Mouse (Mus musculus) ovary, postnatal 10 days (tissue): ENCODE measurements around the gene Ssbp3.

ENCODE experiments used
- DNase-seq: peaks from one replicate; pipeline ENCODE4 v3.0.0; 2022; ENCODE audit warnings: low spot score

Gene Ssbp3

DNA sequence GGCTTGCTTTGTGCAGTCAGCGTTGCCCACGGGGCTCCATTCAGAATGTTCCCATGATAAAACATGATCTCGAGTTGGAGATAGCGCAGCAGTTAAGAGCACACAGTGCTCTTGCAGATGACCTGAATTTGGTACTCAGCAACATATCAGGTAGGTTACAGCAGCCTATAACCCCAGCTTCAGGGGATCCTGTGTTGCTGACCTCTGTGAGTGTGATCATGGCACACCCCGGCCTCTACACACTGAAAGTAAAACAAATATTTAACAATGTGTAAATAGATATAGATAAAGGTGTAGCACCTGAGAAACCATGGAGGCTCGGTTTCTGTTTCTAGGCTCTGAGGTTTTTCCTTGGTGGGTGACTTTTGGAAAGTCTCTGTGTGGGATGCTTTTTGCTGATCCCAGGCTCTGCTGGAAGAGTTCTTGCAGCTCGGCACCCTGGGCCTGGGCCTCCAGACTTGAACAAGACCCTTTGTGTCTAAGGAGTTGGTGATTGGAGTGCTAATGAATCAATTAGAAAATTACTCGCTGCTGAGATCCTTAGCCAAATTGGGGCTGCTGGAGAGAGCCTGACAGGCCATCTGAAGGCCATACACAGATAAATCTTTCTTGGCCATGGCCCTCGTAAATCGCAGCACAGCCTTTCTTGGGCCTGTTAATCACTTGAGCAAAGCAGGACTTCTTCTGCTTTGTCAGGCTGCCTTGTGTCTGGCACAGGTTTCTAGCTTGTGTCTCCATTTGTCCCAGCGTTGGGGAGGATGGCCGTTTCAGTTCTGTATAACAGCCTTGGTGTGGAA, 49.2 kb downstream of the Ssbp3 start:
- no peak for DNase-seq

GRCm38 (mm10) chr4:106960476-106960875, 50.0 kb downstream of the Ssbp3 start:
- no peak for DNase-seq

DNA sequence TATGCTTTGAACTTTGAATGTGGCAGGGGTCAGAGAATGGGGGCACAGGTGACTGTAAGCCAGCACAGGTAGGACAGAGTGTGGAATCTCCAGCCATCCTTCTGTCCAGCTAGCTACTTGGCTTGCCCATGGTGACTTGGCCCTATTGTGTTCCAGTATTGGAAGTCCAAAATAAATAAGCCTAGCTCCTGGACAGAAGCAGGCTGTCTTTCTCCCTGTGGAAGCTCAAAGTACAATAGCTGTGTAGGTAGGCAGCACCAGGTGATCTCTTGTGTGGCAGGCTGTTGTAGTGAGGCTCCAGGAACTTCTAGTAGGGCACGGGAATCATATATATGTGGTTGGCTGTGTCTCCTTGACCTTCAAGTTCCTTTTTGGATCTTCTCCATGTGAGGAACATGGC, 50.8 kb downstream of the Ssbp3 start:
- no peak for DNase-seq

DNA sequence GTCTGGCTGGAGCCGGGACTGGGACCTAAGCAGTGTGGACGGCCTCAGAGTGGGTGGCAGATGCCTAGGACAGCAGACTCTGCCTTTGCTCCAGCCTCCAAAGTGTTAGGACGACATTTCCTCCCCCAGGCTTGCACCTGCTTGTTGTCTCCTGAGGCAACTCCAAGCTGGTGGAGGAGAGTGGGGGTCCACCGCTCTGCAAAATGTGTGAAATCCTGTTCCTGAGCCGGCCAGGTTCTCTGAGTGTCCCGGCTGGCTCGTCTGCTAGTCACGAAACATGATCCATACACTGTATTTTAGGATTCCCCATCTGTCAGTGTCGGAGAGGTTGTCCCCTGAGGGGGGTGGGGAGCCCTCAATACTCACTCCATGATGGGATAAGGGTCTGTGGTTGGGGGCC, 53.9 kb downstream of the Ssbp3 start:
- no peak for DNase-seq

GRCm38 (mm10) chr4:106964996-106965395, 54.5 kb downstream of the Ssbp3 start:
- DNase-seq = no peak

GRCm38 (mm10) chr4:106966443-106966842, 55.9 kb downstream of the Ssbp3 start:
- DNase-seq = no peak

- DNase-seq = no peak
These were observed 58.4 kb downstream of the Ssbp3 start for GRCm38 (mm10) chr4:106968910-106969309.

GRCm38 (mm10) chr4:106970786-106971185, 60.3 kb downstream of the Ssbp3 start:
- DNase-seq = no peak

GRCm38 (mm10) chr4:106972061-106972460, 61.6 kb downstream of the Ssbp3 start:
- no peak for DNase-seq

DNA sequence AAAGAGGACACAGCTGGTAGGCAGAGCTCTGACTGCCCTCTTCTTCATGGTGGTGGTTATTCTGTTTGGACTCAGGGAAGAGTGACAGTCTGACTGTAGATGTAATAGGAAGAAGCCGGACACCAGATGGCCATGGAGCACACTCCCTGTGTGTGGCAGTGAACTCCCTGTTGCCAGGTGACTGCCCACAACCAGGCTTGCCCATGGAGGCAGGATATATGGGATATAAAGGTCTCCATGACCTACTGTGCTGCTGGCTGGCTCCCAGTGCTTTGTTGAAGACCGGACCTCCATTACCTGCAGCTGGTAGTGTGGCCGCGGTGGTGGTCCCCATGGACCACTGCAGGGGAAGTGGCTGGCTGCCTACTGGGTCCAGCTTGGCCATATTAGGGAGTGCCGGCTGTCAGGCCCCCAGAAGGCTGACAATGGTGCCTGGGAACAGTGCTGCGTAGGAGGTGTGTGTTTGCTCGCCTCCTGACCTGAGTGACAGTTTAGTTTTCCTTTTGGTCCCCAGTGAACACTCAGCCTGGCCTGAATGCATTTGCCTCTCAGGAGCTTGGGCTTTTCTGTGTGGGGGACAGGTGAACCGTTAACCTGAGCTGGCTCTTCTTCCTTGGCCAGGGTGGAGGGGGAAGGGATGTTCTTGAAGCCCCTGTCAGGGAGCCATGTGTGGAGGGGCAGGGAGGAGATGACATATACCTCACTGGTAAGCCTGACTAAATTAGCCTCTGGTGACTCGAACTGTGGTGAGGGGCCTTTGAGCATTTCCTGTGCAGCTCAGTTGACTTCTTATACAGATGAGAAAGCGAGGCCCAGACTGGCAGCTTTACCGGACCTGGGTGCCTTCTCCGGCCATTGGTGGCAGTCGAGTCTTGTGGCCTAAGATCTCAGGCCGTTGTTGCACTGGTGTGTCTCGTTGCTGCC, 62.2 kb downstream of the Ssbp3 start:
- no peak for DNase-seq

DNA sequence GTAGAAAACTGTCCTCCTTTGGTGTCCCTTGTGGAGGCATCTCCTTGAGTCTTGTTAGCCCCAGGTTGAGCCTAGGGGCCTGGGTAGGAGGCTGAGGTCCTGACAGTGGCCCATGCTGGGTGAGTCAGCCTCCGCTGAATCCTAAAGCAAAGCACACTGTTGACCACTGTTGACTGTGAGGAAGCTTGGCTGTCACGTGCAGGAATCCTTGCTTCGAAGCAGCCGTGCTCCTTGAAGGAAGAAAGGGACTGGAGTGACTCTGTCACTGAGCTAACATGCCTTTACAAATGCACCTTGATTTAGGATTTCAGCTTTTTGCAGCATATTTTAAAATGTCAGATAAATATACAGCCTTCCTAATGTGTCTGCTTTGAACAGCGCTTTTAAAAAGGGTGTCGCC, 64.8 kb downstream of the Ssbp3 start:
- DNase-seq = no peak

DNA sequence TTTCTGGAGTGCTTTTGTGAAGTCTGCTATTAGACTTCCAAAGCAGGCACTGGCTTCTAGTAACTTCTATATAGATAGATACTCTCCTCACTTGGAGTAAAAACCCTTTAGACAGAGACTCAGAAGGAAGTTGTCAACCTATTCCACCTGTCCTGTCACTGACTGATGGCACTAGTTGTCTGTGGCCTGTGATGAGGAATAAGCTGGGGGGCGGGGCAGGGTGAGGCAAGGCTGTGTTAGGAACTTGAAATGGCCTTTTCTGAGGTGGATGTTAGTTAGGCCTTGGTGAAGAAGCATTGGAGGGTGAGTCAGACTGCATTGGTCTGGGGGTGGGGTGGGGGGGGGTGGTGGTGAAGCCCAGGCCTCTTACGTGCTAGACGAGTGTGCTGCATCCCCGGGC, 65.4 kb downstream of the Ssbp3 start:
- DNase-seq = no peak

GRCm38 (mm10) chr4:106976576-106976975, 66.1 kb downstream of the Ssbp3 start:
- DNase-seq = no peak

GRCm38 (mm10) chr4:106977218-106977651, 66.7 kb downstream of the Ssbp3 start:
- DNase-seq = no peak

- DNase-seq = no peak
These were observed 67.9 kb downstream of the Ssbp3 start for GRCm38 (mm10) chr4:106978376-106978775.

- DNase-seq = no peak
These were observed 70.2 kb downstream of the Ssbp3 start for GRCm38 (mm10) chr4:106980669-106981068.

DNA sequence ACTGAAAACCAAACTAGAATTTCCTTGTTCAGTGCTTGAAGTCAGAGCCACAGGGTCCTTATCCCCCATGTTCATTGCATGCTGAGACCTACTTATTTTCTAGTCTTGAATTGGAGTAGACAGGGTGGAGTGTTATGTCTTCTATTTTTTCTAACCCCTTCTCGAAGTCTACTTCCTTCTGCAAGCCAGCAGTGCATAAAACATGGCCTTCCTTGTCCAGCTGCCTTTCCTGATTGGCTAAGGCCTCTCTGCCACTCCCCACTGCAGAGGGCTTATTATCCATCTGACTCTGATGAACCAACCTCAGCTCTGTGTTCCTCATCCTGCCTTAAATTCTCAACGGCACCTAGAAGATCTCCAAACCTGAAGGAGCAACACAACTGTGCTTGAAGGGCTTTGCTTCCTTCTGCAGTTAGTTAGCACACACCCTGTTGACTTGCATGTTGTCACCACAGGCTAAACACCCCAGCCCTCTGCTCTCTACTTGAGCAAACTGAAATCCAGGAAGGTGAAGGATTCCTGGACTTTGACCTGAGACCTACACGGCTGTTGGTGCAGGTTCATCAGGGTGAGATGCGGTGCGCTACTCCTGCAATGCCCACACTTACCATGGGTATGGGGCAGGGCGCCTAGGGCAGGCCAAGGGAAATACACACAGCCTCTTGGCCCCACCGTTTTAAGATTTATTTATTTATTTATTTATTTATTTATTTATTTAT, 71.0 kb downstream of the Ssbp3 start:
- DNase-seq = no peak

- DNase-seq = no peak
These were observed 72.0 kb downstream of the Ssbp3 start for GRCm38 (mm10) chr4:106982344-106983121.

DNA sequence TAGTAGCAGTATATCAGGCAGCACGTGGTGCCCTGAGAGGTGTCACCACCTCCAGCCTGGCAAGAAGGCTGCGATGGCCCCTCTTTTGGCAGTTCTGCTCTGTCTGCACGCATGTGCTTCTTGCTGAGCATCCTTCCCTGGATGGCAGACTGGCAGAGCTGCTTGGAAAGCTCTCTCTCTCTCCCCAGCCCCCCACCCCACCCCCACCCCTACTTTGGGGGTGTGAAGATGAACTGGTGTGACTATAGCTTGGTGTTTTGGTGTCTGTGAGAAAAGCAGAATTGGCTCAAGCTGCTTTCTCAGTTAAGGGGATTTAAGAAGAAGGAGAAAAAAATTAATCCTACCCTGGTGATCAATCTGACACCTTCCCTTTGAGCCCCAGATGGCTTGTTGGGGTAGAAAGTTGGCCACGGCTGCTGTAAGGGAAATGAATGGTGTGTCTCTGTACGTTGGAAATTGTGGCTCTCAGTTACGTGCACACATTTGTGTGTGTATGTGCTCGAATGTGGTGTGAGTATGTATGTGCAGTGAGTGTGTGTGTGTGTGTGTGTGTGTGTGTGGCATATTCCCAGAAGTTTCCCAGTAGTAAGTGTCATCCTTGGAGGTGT, 73.5 kb downstream of the Ssbp3 start:
- no peak for DNase-seq

- DNase-seq = no peak
These were observed 74.8 kb downstream of the Ssbp3 start for GRCm38 (mm10) chr4:106985289-106985688.
